In the genomic region with DNA sequence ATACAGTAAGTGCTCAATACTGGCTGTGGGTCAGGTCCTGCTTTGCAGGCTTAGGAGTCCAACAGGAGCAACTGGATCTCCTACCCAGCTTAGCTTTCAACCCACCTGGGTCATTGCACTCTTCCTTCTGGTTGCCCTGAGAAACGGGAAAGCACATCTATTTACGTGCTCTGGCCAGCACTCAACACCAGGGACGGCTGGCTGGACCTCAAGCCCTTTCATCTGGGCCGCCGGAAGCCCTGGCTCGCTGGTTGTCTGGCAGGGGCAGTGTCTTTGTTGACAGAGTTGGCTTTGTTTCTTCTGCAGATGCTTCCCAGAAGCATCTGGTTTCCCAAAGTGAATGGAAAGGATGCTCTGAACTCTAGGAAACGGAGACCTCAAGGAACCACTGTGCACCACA, we compare ENCODE assay signal across 9 mouse cellular contexts. TPM values are rescaled to one million over a fixed set of nuclear protein-coding genes. Genes with fewer than 3 reads are reported as not detected.
DNase-seq lines count a peak whose midpoint lies in the region; ATAC-seq lines count a peak whose summit lies in the region.
"Had no signal": no experiment of that assay in that cellular context is flagged by ENCODE, and none has a peak within 500 bp of the region (broad histone marks: within the 10 kb centered on the region; RNA-seq: fewer than 3 reads in every experiment).

No protein-coding gene starts in this region.

- H3K9me3 ChIP-seq in heart, embryonic 14.5 days (ENCODE audit: control insufficient read depth, low read length), result no peaks in the 10 kb centered on the region
- no peaks in the 10 kb centered on the region for H3K9me3 ChIP-seq in stomach, embryonic 15.5 days
- H3K9me3 ChIP-seq: neural tube, embryonic 12.5 days had no signal

- H3K27ac ChIP-seq in heart, embryonic 14.5 days (replicated peaks in 1 of 2; ENCODE audit: control insufficient read depth in 1 of 2, insufficient read depth in 1 of 2, low read depth in 2 of 2, low read length in 2 of 2), result peak overlapping the region in 1 of 2 experiments; percentile 12; a peak in 1 of 4 replicates
- H3K27ac ChIP-seq in stomach, embryonic 15.5 days, result 0 out of 2 replicates have a peak overlapping the region, but pooled peaks have one; percentile 28
- H3K27ac ChIP-seq: neural tube, embryonic 12.5 days had no signal

- no peak overlapping the region for H3K4me3 ChIP-seq in heart, embryonic 14.5 days (ENCODE audit: control insufficient read depth in 1 of 2, insufficient read depth in 1 of 2, low read depth in 1 of 2, low read length in 2 of 2)
- H3K4me3 ChIP-seq in stomach, embryonic 15.5 days (replicated peaks), result no peak overlapping the region
- H3K4me3 ChIP-seq: neural tube, embryonic 12.5 days had no signal

- H3K4me2 ChIP-seq in heart, embryonic 14.5 days (ENCODE audit: low read length), result no peak overlapping the region
- H3K4me2 ChIP-seq in stomach, embryonic 15.5 days, result no peak overlapping the region
- H3K4me2 ChIP-seq: neural tube, embryonic 12.5 days had no signal

- intact Hi-C loops in gastrocnemius, postnatal 36 days (cut with DNase I), result no loop called here

- no peaks in the 10 kb centered on the region for H3K27me3 ChIP-seq in heart, embryonic 14.5 days (ENCODE audit: control insufficient read depth, insufficient read depth, low read length)
- no peaks in the 10 kb centered on the region for H3K27me3 ChIP-seq in stomach, embryonic 15.5 days (replicated peaks)
- H3K27me3 ChIP-seq: neural tube, embryonic 12.5 days had no signal

- WGBS in heart, embryonic 14.5 days, result 21% methylated on average over 7 of the region's 7 CpGs
- WGBS in stomach, embryonic 15.5 days, result 47% methylated on average over 7 of the region's 7 CpGs

- H3K4me1 ChIP-seq in heart, embryonic 14.5 days (ENCODE audit: control insufficient read depth in 2 of 2, insufficient read depth in 2 of 2, low read length in 2 of 2), result peaks cover 14% of the 10 kb centered on the region in 2 experiments; a peak in 3 of 4 replicates
- H3K4me1 ChIP-seq in stomach, embryonic 15.5 days, result 0 out of 2 replicates have a peak, but pooled peaks cover 4% of the 10 kb centered on the region

- H3K9ac ChIP-seq in heart, embryonic 14.5 days (ENCODE audit: low read length), result no peak overlapping the region
- no peak overlapping the region for H3K9ac ChIP-seq in stomach, embryonic 15.5 days
- H3K9ac ChIP-seq: neural tube, embryonic 12.5 days had no signal

- peak; percentile 51 for DNase-seq in gastrocnemius, postnatal 10 days
- no peak for DNase-seq in gastrocnemius, postnatal 36 days
- DNase-seq in adrenal gland, postnatal 36 days, result peak; percentile 54 to 65
- DNase-seq in kidney, postnatal 10 days, result peak; percentile 77

- ATAC-seq in heart, embryonic 14.5 days (ENCODE audit: insufficient number of reproducible peaks, insufficient read depth, low FRiP score, low read depth), result 0 out of 2 replicates have a peak, but pooled peaks have one; percentile 22
- peak; percentile 40; the same call in 1 of the 2 replicates for ATAC-seq in stomach, embryonic 15.5 days (ENCODE audit: insufficient read depth, low FRiP score, low read depth)
- ATAC-seq in activated CD4-positive, CD25-positive, alpha-beta regulatory T cell, adult 4 months, result no peak
- no peak for ATAC-seq in erythroblast, adult 5-6 weeks (replicated peaks; ENCODE audit: low FRiP score, poor library complexity, severe bottlenecking)

- H3K36me3 ChIP-seq in heart, embryonic 14.5 days (ENCODE audit: control insufficient read depth, insufficient read depth, low read length), result no peaks in the 10 kb centered on the region
- no peaks in the 10 kb centered on the region for H3K36me3 ChIP-seq in stomach, embryonic 15.5 days
- H3K36me3 ChIP-seq: neural tube, embryonic 12.5 days had no signal

RNA-seq across cellular contexts. Expression of a gene that starts 39.3 kb away (rescaled TPM):
- 10 to 100 TPM; 26.2 to 31.6 TPM for total RNA-seq in gastrocnemius, postnatal 10 days (2021)
- 1 to 10 TPM; 5.8 to 6.4 TPM for total RNA-seq in gastrocnemius, postnatal 36 days (2021)
- 10 to 100 TPM; 23.1 to 29.1 TPM for total RNA-seq in adrenal gland, postnatal 36 days (2021)
- polyA plus RNA-seq in heart, embryonic 14.5 days (2014; fragmentation: Nextera tagmentation; extraction: Ambion mirVana), result 33.2 and 43.6 TPM in 2 replicates
- polyA plus RNA-seq in stomach, embryonic 15.5 days (2015; fragmentation: Nextera tagmentation; extraction: Ambion mirVana), result 125 and 130 TPM in 2 replicates
- 10 to 100 TPM; 23.5 to 26.9 TPM for polyA plus RNA-seq in activated CD4-positive, CD25-positive, alpha-beta regulatory T cell, adult 4 months (2017; shearing (Covaris generic))
- total RNA-seq in erythroblast, adult 5-6 weeks (2015; ENCODE audit: low replicate concordance), result 17.6 and 22.5 TPM in 2 replicates
- total RNA-seq in erythroblast, adult 5-6 weeks (2017; ENCODE audit: low replicate concordance), result 13.9 and 19.6 TPM in 2 replicates

Comparison
In these comparisons a context has a peak if more than half of its experiments do, and no peak if none do; other contexts are left out.
1. DNase-seq: peak in gastrocnemius, postnatal 10 days (single experiment), adrenal gland, postnatal 36 days (2 of 2) and kidney, postnatal 10 days (single experiment); none in gastrocnemius, postnatal 36 days (0 of 2).
2. ATAC-seq: peak in heart, embryonic 14.5 days (single experiment) and stomach, embryonic 15.5 days (single experiment); none in activated CD4-positive, CD25-positive, alpha-beta regulatory T cell, adult 4 months (single experiment) and erythroblast, adult 5-6 weeks (single experiment).